Mouse (Mus musculus) stomach, postnatal 0 days (tissue): Measurements from ENCODE around the gene Acmsd. TPM values are rescaled to one million over a fixed set of nuclear protein-coding genes. Genes with fewer than 3 reads are reported as not detected.

Experiments used
- ATAC-seq: fragments of 200-750 bp; cut with Nextera tagmentation; 2 replicates; pipeline ENCODE4 v1.8.0; 2017; ENCODE audit not compliant: low FRiP score, low TSS enrichment
- DNase-seq: peaks from one replicate; pipeline ENCODE4 v3.0.0-alpha.2; 2016; ENCODE audit warnings: low spot score
- H3K27ac ChIP-seq: fragments of 300-500 bp; sonication (generic); replicated peaks from 2 replicates; pipeline ENCODE4 v1.5.1; 2014; ENCODE audit warnings: mild to moderate bottlenecking, control low read depth
- H3K27me3 ChIP-seq: fragments of 300-500 bp; sonication (generic); 2 replicates; pipeline ENCODE4 v1.6.1; 2014; ENCODE audit warnings: low read length; ENCODE audit not compliant: control insufficient read depth, insufficient read depth
- H3K36me3 ChIP-seq: fragments of 300-500 bp; sonication (generic); 2 replicates; pipeline ENCODE4 v1.6.1; 2014; ENCODE audit warnings: low read length, mixed read lengths; ENCODE audit not compliant: control insufficient read depth, insufficient read depth
- H3K4me1 ChIP-seq: fragments of 300-500 bp; sonication (generic); replicated peaks from 2 replicates; pipeline ENCODE4 v1.6.1; 2014; ENCODE audit warnings: antibody characterized with exemption; ENCODE audit not compliant: control insufficient read depth, insufficient read depth
- H3K4me2 ChIP-seq: fragments of 300-500 bp; sonication (generic); replicated peaks from 2 replicates; pipeline ENCODE4 v1.6.1; 2014; ENCODE audit warnings: low read depth, mild to moderate bottlenecking, control low read depth, moderate library complexity
- H3K4me3 ChIP-seq: fragments of 300-500 bp; sonication (generic); 2 replicates; pipeline ENCODE4 v1.5.1; 2014; ENCODE audit warnings: low read depth, low read length, control low read depth
- H3K9ac ChIP-seq: fragments of 300-500 bp; sonication (generic); 2 replicates; pipeline ENCODE4 v1.6.1; 2014; ENCODE audit warnings: mild to moderate bottlenecking, low read length, control low read depth, mixed read lengths
- H3K9me3 ChIP-seq: fragments of 300-500 bp; sonication (generic); 2 replicates; pipeline ENCODE4 v1.6.1; 2016; ENCODE audit warnings: low read length; ENCODE audit not compliant: control insufficient read depth
- CTCF ChIP-seq: IDR thresholded peaks from 2 replicates; pipeline ENCODE4 v1.5.1; 2016; ENCODE audit warnings: antibody characterized with exemption, low read depth, mild to moderate bottlenecking, moderate library complexity
- EP300 ChIP-seq: optimal IDR thresholded peaks from 2 replicates; pipeline ENCODE3; 2016; ENCODE audit warnings: antibody characterized with exemption
- WGBS: fragments of 180-500 bp; shearing (Covaris S2); extraction: QIAGEN DNeasy Blood & Tissue Kit; methylation state at CpG from one replicate; pipeline ENCODE4 v1.1.7; 2014; 5-methylcytosine and 5-hydroxymethylcytosine counted together
- polyA plus RNA-seq: library from polyadenylated mRNA; unstranded; fragments of >200 nt; fragmentation: Nextera tagmentation; extraction: Ambion mirVana; gene quantifications from 2 replicates; pipeline ENCODE4 v1.2.1, GENCODE M21; 2015

Gene Acmsd
- polyA plus RNA-seq, 1 experiment from 2014 or later = not detected

GRCm38 (mm10) chr1:127812929-127813328, 83.7 kb downstream of the Acmsd start:
- TF ChIP-seq EP300 (no peak), CTCF (no peak)
- H3K9me3 ChIP-seq = no peaks in the 10 kb centered on the region
- no peaks in the 10 kb centered on the region for H3K36me3 ChIP-seq
- no peaks in the 10 kb centered on the region for H3K4me1 ChIP-seq
- ATAC-seq (no peak), DNase-seq (no peak)
- WGBS = 65% methylated on average over 7 of the region's 7 CpGs
- H3K27ac ChIP-seq = no peak overlapping the region
- H3K4me2 ChIP-seq = no peak overlapping the region
- no peak overlapping the region for H3K9ac ChIP-seq
- no peak overlapping the region for H3K4me3 ChIP-seq
- no peaks in the 10 kb centered on the region for H3K27me3 ChIP-seq

GRCm38 (mm10) chr1:127816381-127816780, 87.2 kb downstream of the Acmsd start:
- no peaks in the 10 kb centered on the region for H3K9me3 ChIP-seq
- WGBS = 78% methylated on average over 6 of the region's 6 CpGs
- no peaks in the 10 kb centered on the region for H3K4me1 ChIP-seq
- ATAC-seq (no peak), DNase-seq (no peak)
- no peak overlapping the region for H3K4me3 ChIP-seq
- H3K36me3 ChIP-seq = no peaks in the 10 kb centered on the region
- no peak for TF ChIP-seq CTCF
- TF ChIP-seq EP300 = no peak
- H3K9ac ChIP-seq = no peak overlapping the region
- no peak overlapping the region for H3K27ac ChIP-seq
- H3K27me3 ChIP-seq = no peaks in the 10 kb centered on the region
- no peak overlapping the region for H3K4me2 ChIP-seq

Other genes with a start within 250 kb of the Acmsd start
- gene Tmem163, start 49.9 kb upstream of the Acmsd start, polyA plus RNA-seq = 0.61 and 0.69 TPM in 2 replicates
- gene Ccnt2, start 44.8 kb downstream of the Acmsd start, polyA plus RNA-seq = 24.7 and 30.1 TPM in 2 replicates
- gene Map3k19, start 125.6 kb downstream of the Acmsd start, polyA plus RNA-seq = not detected in 2 replicates
- gene Rab3gap1, start 139.4 kb downstream of the Acmsd start, polyA plus RNA-seq = 13.5 and 13.8 TPM in 2 replicates